Mouse (Mus musculus): Measurements from ENCODE around the gene Gtpbp4.
"Not testable (repeated sequence)": the region's sequence is repeated elsewhere in the genome, so short reads cannot be mapped to it uniquely, and the experiment has no call there.

Gene Gtpbp4

GRCm38 (mm10) chr13:8992231-8992630 is 3.7 kb downstream of the Gtpbp4 start:
- DNase-seq (ENCODE audit: extremely low read depth, insufficient read length, low spot score), result peak; percentile 12

GRCm38 (mm10) chr13:8972972-8973371 is 22.9 kb downstream of the Gtpbp4 start:
- no peak for DNase-seq (ENCODE audit: extremely low read depth, insufficient read length, low spot score)

DNA sequence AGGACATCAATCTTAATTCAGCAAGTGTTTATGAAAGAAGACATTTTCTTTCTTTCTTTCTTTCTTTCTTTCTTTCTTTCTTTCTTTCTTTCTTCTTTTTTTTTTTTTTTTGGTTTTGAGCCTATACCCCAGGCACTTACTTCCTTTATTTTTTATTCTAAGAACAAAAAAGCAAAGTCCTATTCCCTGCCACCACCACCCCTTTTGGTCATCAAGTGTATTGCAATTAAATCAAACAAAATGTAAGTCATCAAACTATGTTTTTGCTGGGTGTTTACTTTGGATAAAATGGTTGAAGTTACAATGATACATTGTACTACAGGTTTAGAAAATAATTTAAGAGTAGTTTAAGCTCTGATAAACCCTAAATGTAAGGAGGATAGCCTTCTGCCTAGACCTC is 23.5 kb downstream of the Gtpbp4 start:
- no peak for DNase-seq (ENCODE audit: extremely low read depth, insufficient read length, low spot score)

GRCm38 (mm10) chr13:8967742-8968141 is 28.1 kb downstream of the Gtpbp4 start:
- no peak for DNase-seq (ENCODE audit: extremely low read depth, insufficient read length, low spot score)

DNA sequence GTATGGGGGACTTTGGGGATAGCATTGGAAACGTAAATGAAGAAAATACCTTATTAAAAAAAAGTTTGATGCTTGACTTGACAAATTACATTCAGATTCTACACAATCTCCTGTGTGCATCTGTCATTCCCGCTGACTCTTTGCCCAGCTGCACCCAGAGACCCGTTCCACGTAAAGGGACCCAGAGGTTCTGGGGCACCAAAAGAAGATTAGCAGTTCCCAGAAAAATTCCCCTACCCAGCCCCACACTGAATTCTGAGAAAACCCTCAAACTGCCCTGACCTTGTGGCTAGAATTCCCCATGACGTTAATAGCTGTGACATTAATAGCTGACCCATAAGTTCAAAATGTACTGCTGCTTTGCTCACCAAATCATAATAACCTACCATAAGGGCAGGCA is 30.7 kb downstream of the Gtpbp4 start:
- DNase-seq (ENCODE audit: extremely low read depth, insufficient read length, low spot score), result no peak

- DNase-seq (ENCODE audit: extremely low read depth, insufficient read length, low spot score), result not testable (repeated sequence)
Observed at GRCm38 (mm10) chr13:8962266-8962665, 33.6 kb downstream of the Gtpbp4 start.

GRCm38 (mm10) chr13:8961128-8961888 is 34.6 kb downstream of the Gtpbp4 start:
- DNase-seq (ENCODE audit: extremely low read depth, insufficient read length, low spot score), result not testable (repeated sequence)

DNA sequence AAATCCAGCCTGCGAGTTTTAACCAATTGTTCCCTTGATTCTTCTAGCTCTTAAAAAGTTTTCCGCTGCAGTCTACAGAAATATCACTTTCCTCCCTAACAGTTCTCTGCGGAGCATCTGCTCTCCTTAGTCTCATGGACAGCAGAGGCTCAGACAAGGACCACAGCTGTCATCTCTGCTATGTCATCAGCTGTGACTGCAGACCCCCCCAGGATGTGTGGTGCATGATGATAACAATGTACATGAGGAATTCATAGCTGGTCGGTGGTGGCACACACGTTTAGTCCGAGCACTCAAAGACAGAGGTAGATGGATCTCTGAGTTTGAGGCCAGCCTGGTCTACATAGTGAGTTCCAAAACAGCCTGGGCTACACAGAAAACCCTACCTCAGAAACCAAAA is 36.3 kb downstream of the Gtpbp4 start:
- DNase-seq (ENCODE audit: extremely low read depth, insufficient read length, low spot score), result not testable (repeated sequence)

DNA sequence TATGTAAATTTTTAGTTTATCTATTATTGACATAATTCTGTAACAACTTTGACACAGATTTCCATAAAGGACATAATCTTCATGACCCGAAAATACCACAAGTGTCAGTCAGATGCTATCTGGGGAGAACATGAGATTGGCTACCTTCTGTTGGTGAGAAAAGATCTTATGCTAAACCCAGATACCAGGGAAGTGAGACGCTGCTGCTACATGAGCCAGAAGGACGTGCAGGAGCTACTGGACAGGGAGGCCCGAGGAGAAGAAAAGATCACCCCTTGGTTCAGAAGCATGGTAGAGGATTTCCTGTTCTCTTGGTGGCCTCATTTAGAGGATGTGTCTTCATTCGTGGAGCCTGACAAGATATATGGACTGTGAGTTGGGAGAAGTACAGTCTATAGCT is 36.8 kb downstream of the Gtpbp4 start:
- DNase-seq (ENCODE audit: extremely low read depth, insufficient read length, low spot score), result not testable (repeated sequence)

DNA sequence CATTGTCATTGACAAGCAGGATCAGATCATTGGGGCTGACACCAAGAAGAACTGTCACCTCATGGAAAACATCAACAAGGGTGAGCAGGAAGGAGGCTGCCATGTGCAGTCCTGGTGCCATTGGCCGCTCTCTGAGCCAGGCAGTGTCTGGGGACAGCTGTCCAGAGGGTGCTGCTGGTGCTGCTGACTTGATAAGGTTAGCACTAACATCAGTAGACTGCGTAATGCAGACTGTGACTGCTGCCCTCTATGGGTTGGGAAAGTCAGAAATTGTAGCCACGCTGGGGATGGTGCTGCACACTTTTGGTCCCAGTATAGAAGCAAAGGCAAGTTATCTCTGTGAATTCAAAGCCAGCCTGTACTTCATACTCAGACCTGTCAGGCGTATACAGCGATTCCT is 39.0 kb downstream of the Gtpbp4 start:
- DNase-seq (ENCODE audit: extremely low read depth, insufficient read length, low spot score), result not testable (repeated sequence)

- not testable (repeated sequence) for DNase-seq (ENCODE audit: extremely low read depth, insufficient read length, low spot score)
Observed at GRCm38 (mm10) chr13:8955127-8955526, 40.8 kb downstream of the Gtpbp4 start.

GRCm38 (mm10) chr13:8952563-8952962 is 43.3 kb downstream of the Gtpbp4 start, which contains the start of gene Idi2:
Gene Idi2 (plus strand): TSS chr13:8952863.
- DNase-seq (ENCODE audit: extremely low read depth, insufficient read length, low spot score), result not testable (repeated sequence)

- not testable (repeated sequence) for DNase-seq (ENCODE audit: extremely low read depth, insufficient read length, low spot score)
Observed at GRCm38 (mm10) chr13:8948131-8948530, 47.8 kb downstream of the Gtpbp4 start, which contains the start of gene Gm9745. Gene Gm9745 (minus strand): TSS chr13:8948231.

DNA sequence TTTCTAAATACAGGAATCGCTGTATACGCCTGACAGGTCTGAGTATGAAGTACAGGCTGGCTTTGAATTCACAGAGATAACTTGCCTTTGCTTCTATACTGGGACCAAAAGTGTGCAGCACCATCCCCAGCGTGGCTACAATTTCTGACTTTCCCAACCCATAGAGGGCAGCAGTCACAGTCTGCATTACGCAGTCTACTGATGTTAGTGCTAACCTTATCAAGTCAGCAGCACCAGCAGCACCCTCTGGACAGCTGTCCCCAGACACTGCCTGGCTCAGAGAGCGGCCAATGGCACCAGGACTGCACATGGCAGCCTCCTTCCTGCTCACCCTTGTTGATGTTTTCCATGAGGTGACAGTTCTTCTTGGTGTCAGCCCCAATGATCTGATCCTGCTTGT is 52.1 kb downstream of the Gtpbp4 start:
- DNase-seq (ENCODE audit: extremely low read depth, insufficient read length, low spot score), result not testable (repeated sequence)

GRCm38 (mm10) chr13:8941701-8942100 is 54.2 kb downstream of the Gtpbp4 start:
- not testable (repeated sequence) for DNase-seq (ENCODE audit: extremely low read depth, insufficient read length, low spot score)

DNA sequence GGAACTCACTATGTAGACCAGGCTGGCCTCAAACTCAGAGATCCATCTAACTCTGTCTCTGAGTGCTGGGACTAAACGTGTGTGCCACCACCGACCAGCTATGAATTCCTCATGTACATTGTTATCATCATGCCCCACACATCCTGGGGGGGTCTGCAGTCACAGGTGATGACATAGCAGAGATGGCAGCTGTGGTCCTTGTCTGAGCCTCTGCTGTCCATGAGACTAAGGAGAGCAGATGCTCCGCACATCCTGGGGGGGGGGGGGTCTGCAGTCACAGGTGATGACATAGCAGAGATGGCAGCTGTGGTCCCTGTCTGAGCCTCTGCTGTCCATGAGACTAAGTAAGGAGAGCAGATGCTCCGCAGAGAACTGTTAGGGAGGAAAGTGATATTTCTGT is 54.8 kb downstream of the Gtpbp4 start:
- DNase-seq (ENCODE audit: extremely low read depth, insufficient read length, low spot score), result not testable (repeated sequence)

GRCm38 (mm10) chr13:8937611-8938140 is 58.2 kb downstream of the Gtpbp4 start:
- not testable (repeated sequence) for DNase-seq (ENCODE audit: extremely low read depth, insufficient read length, low spot score)

DNA sequence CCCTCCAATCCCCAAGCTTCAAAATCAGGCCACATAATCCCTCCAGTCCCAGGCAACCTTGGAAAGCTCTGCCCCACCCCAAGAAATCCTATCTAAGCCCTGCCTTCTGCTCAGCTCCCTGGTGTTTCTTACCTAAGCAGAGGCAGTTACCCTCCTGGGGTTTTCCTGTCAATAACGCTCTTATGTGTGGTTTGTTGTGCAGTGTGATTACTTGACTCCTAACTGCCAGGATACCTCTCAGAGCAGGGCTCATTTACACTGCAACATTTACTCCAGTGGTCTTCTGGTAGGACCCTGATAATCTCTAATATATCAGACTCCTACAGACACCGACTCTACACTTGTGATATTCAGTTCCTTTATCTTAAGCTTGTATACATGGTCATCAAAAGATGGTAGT is 62.4 kb downstream of the Gtpbp4 start:
- DNase-seq (ENCODE audit: extremely low read depth, insufficient read length, low spot score), result no peak

All from 3134 (cell line).